Mouse (Mus musculus) yolk sac, embryonic 10.5 days (tissue): ENCODE results near the gene Pcsk5.

Experiments
- DNase-seq: peaks from one replicate; pipeline ENCODE4 v3.0.0-alpha.2; 2017; ENCODE audit warnings: low spot score

Pcsk5 gene

DNA sequence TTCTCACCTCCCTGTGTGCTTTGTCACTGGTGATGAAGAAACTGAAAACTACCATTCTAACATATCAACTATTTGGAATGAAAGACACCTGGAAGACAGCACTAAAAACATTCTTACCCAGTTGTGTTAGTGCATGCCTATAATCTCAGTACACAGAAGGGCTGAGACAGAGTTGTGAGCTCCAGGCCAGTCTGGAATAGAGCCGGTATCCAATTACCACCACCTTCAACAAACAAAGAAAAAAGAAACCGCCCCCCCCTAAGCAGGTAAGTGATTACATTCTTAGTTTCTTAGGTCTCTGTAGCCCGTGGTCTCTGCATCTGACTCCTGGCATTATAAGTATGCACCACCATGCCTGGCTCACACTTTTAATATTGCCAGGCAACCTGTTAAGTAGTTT lies 444.6 kb downstream of the Pcsk5 start:
- DNase-seq = no peak

- DNase-seq = no peak
Observed at GRCm38 (mm10) chr19:17388404-17388803, 449.0 kb downstream of the Pcsk5 start.

- no peak for DNase-seq
Observed at GRCm38 (mm10) chr19:17386424-17386823, 451.0 kb downstream of the Pcsk5 start.

DNA sequence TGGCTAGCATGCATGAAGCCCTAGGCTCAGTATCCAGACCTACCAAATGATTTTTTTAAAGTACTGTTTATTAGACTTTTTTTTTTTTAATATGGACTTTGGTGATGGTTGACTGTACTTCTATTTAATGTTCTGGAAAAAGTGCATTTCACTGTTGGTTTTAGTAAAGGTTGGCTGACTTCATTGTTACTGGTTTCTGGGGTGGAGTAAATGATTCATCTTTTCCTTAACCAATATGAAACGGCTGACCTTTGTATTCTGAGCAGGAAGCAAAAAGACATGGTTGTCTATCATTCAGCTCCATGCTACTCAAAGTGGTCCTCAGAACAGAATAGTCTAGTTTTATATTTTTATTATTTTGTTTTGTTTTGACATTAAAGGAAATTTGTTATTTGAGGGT lies 452.0 kb downstream of the Pcsk5 start:
- DNase-seq = no peak

GRCm38 (mm10) chr19:17385022-17385421 lies 452.4 kb downstream of the Pcsk5 start:
- no peak for DNase-seq

DNA sequence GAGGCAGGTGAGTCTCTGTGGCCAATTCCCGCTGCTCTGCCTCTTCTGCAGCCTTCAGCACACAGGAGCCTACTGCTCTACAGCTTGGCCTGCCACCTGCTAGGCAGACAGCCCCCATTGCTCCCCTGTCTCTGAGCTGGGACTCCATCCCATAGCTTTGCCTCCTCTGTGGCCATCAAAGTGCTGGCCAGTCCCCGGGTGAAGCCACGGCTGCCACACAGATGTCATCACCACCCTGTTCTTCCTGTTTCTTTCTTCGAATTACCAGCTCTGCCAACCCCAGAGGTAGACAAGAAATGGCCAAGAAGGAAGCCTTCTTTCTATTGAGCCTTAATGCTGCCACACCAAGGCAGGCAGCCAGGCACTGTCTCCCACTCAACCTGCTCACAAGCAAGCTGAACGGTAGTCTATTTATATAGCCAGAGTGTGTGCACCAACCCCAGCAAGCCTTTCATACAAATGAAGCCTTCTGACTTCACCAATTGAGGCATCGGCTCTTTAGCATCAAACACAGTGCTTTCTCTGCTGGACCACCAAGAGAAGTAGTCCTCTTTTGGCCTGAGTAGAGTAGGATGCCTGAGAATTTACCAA lies 454.5 kb downstream of the Pcsk5 start:
- no peak for DNase-seq
